Mouse (Mus musculus) cerebellum, adult 11-12 months (tissue): ENCODE data around the gene Ccdc65.
"Not testable (repeated sequence)": the region's sequence is repeated elsewhere in the genome, so short reads cannot be mapped to it uniquely, and the experiment has no call there.

Experiments
- DNase-seq: peaks from one replicate; pipeline ENCODE4 v3.0.0; 2022

Gene Ccdc65

DNA sequence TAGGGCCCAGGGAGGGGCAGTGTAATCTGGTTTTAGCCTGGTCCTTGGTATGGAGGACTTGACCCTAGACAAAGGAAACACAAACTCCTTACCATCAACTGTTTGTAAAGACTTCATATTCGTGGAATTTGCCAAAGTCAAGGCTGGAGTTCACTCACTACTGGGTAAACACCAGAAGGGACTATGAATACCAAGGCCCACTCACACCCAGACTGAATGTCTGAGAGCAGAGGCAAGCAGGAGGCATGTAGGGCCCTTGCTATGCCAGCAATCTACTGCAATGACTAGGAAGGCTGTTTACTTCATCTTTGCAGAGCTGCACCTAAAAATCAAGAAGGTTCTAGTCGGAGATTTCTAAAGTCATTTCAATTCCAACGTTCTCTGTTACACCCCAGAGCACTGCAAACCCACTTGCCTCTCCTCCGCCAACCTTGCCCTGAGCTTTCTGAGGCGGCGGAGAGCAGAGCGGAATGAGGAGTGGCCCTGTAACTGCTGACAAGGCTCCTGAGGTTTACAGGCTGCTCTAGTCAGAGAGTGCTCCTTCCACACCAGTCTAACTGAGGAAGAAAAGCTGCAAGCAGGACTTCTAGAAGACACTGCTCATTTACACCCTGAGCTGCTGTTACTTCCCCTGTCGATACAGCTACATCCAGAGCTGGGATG, 34.9 kb downstream of the Ccdc65 start:
- no peak for DNase-seq

DNA sequence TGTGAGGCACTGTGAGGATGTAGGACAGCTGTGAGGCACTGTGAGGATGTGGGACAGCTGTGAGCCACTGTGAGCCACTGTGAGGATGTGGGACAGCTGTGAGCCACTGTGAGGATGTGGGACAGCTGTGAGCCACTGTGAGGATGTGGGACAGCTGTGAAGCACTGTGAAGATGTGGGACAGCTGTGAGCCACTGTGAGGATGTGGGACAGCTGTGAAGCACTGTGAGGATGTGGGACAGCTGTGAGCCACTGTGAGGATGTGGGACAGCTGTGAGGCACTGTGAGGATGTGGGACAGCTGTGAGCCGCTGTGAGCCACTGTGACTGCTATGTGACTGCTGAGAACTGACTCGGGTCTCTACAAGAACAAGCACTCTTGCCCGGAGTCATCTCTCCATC, 35.9 kb downstream of the Ccdc65 start:
- not testable (repeated sequence) for DNase-seq

DNA sequence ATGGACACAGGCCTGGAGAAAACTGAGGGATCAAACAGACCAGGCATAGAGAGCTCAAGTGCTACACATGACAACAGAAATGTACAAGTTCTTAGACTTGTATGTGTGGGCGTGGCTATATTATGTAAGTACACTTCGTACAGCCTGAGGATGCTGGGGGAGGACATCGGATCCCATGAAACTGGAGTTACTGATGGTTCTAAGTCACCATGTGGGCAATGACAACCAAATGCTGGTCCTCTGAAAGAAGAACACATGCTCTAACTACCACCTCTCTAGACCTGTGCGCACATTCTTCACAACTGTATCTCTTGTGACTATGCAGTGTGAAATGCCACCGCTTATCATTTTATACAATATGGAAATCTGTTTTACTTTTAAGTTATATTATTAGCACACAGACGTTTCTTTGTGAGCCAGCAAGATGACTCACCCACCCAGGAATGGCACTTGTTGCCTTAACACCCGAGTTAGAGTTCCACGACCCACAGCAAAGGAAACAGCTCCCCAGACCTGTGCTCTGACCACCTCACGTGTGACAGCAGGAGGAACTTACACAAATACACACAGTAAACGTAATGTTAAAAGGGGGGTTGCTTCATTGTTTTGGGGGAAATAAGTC, 38.4 kb downstream of the Ccdc65 start:
- DNase-seq = no peak

DNA sequence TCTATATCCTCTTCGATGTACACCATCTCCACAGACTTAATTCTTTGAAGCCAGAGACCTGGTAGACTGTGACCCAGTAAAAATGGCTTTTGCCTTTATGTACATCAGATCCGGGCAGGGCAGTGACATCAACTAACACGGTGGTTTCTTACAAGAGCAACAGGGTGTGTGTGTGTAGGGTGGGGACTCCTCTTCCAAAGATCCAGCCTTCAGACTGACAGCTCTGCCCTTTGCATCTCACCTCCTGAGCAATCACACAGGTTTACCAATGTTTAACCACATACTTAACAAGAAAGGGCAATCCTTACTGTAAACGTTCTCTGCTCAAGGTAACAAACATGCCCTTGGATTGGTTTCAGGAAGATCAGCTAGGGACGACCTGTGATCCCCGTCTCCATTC, 39.3 kb downstream of the Ccdc65 start:
- no peak for DNase-seq

DNA sequence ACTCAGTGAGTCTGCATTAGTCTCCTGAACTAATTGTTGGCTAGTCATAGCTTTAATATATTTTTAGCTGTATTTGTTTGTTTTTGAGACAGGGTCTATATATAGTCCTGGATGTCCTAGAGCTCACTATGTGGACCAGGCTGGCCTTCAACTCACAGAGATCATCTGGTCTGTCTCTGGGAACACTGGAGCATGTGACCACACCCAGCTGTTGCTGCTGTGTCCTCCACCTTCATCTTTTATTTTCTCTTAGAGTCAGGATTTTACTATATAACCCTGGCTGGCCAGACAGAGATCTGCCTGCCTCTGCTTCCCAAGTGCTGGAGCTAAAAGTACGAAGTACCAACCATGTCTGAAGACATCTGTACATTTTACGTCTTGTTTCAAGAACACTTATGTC, 41.1 kb downstream of the Ccdc65 start:
- DNase-seq = no peak

DNA sequence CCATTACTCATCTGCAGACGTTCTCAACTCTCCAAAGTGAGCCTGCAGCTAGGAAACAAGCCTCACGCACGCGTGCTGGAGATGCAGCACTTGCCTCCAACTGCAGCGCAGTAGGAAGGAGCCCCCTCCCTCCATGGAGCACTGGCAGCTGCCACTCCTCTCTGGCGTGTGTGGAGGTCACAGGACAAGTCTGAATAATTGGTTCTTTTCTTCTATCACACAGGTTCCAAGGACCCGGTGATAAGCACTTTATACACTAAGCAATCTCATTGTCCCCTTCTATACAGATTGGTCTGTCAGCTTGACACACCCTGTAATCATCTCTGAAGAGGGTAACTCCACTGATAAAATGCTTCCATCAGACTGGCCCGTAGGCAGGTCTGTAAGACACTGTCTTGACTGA, 45.0 kb downstream of the Ccdc65 start:
- no peak for DNase-seq

DNA sequence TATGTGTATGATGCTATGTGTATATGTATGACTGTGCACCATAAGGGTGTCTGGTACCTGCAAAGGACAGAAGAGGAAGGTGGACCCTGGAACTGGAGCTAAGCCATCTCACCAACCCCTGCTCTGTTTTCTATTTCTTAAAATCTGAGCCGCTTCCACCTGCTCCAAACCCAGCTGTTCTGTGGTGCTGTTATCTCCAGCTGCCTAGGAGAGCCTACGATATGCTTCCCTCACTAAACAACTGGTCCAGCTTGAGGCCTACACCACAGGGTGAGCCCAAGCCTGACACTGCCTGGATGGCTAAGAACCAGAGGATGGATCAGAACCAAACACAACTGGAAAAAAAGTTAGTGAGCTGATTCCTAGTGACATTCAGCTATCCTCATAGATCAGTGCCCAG, 46.1 kb downstream of the Ccdc65 start:
- DNase-seq = no peak

DNA sequence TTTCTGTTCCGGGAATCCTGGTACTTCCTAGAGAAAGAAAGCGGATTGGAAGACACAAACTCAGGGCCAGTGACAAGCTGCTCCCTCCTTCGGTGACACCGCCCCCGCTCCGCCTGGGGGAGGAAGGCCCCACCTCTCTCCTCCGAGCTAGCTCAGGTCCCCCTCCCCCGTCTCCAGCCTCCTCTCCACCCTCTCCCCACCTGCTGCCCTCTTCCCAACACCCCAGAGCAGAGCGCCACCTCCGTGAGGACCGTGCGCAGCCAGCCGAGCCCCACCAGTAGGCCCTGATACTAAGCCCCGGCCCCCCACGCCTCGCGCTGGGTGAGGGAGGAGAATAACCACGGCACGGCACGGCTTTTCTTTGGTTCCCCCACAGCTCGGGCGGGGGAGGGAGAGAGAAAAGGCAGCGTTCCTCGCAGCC, 54.2 kb downstream of the Ccdc65 start:
- DNase-seq = peak; percentile 81

DNA sequence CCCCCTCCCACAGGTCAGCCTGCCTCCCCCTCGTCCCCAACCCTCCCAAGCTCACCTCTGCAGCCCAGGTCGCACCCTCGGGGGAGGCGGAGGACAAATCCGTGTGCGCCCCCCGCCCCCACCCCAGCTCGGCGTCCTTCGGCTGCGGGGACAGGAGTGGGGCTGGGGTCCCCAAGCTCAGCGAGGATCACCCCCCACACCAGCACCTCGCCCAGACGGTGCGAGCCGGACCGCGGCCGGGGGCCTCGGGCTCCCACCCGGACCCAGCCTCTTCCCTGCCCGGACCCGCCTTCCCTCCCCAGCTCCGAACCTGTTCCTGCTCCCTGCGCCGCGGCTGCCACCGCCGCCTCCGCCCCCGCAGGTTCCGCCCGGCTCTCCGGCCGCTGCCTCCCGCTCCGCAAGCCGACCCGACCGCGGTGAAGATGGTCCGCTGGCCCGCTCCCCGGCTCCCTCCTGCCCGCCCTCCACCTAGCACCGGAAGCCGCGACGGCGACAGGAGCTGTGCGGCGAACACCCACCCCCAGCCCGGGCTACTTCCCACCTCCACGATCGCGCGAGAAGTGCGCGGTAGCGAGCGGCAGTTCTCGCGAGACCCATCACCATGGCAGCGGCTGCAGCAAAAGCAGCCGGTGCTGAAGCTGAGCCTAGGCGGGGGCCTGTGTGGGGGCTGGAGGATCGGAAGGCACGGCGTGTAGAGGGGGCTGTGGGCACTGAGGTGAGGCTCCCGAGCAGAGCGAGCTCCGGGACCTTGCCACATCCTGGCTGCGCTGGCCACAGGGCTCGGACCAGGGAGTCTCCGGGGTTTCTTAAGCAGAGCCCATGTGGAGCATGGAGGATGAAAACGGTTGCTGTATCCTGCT, 54.9 kb downstream of the Ccdc65 start, which contains the start of gene Arf3:
Gene Arf3 (minus strand): TSS at position 545 of the 860 bp plus-strand sequence.
- peak; percentile 92 for DNase-seq

DNA sequence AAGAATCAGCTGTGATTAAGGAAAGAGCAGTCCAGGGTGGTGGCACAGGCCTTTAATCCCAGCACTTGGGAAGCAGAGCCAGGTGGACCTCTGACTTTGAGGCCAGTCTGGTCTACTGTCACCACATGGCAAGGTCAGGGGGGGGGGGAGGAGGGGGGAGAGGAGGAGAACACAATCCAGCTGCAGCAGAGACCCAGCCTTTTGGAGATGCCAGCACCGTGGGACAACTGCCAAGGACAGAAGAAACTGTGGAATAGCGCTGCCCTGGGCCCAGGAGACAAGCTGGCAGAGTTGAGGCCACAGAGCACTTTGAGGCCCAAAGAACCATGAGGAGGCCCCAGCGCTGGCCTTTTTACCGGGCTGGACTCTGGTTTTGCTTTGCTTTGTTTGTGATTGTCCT, 57.9 kb downstream of the Ccdc65 start:
- no peak for DNase-seq

DNA sequence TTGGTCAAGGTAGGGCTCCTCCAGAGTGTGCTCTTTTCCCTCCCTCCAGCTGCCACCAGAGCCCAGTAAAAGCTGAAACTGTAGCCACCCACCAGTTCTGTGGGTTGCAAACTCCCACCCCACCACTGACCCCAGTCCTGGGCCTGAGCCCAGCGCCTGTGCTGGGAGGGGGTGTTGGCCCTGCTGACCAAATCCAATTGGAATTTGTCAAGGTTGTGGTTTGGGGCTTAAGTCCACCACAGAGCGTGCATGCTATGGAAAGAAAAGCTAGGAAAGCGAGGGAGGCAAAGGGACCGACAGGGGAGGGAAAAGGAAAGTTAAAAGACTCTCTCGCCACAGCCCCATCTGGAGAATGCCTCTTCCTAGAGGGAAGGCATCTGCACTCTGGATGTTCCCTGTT, 60.3 kb downstream of the Ccdc65 start:
- no peak for DNase-seq

DNA sequence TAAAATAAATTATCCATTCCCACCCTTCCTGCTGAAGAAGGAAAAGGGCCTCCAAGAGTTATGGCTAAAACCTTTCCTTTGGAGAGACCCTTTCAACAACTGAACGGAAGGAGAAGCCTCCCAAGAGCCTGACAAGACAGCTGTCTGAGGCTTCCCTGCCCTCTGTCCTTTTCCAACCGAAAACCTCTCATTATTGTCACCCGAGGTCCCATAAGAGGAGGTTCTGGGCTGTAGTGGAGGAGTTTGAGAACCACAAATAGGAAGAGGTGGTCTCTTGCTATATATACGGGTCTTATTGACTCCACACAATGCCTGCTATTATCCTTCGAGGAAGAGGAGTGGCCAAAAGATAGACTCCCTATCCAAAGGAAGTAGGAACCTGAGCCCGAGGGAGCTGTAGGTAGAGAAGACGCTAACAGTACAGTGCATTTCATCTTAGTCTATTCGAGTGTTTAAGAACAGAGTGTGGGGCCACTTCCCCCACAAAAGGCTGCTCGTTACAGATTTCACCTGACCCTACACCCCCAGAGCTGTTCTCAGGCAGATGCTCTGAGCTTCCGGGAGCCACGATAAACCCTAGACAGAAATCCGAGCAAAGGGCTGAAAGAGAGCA, 63.9 kb downstream of the Ccdc65 start:
- DNase-seq = no peak

DNA sequence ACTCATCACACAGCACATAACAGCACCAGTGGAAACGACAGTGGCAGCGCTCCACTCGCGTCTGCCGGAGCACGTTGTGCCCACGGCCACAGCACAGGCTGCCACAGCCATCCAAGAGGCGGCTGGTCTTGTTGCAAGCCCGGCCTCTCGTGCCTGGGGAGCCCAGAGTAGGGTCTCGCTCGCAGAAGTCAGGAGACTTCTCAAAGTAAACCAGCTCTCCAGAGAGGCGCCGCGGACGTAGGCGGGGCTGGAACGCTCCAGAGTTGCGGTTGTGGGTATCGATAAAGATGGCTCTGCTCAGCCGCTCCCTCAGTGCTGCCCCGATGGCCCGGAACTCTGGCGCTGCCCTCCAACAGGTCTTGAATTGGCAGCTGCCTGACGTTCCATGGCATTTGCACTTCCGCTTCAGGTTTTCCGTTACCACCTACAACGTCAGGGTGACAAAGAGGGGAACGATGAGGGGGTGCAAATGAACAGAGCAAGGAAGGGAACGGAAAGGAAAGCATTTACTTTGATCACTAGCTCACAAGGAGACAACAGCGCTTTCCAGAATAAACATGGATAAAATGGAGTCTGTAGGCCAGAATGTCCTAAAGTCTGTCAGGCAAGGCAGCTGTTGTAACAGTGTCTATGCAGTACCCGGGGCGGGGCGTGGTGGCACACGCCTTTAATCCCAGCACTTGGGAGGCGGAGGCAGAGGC, 64.7 kb downstream of the Ccdc65 start:
- no peak for DNase-seq
